Mouse (Mus musculus): ENCODE results near the gene Rad23a. TPM values are rescaled to one million over a fixed set of nuclear protein-coding genes. Genes with fewer than 3 reads are reported as not detected.

Rad23a gene
- polyA plus RNA-seq, 1 experiment, result 47.5 TPM

DNA sequence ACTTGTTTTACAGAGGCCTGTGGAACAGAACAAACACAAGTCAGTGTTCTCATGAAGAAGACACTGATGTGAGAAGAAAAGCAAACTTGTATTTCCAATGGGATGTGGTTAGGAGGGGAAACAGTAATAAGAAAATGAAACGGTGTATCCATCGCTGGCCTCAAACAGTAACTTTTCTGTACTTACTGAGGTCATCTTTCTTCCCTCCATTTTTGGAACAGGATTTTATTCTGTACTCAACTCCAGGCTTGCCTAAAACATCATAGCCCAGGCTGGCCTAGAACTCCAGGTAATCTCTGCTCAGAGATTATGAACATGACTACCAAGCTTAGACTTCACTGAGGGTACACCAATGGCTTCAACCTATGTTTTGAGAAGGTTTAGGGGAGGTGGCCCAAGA, 1.1 kb downstream of the Rad23a start:
- Histone ChIP-seq H3K36me3 (ENCODE audit: control insufficient read depth, insufficient read depth, low read length) (peaks cover 70% of the 10 kb centered on the region), H3K27ac (ENCODE audit: insufficient read depth, low read depth, low read length) (no peak overlapping the region), H3K4me3 (ENCODE audit: low read depth, low read length) (no peak overlapping the region), H3K27me3 (ENCODE audit: control insufficient read depth, insufficient read depth, low read length) (no peaks in the 10 kb centered on the region), H3K4me1 (ENCODE audit: control insufficient read depth, insufficient read depth, insufficient read length, low read length) (peaks cover 2% of the 10 kb centered on the region; the same call in 1 of the 2 replicates)
- 57% methylated on average over 2 of the region's 2 CpGs for WGBS
- no peak for TF ChIP-seq CTCF (IDR thresholded peaks at IDR 0.05; ENCODE audit: extremely low read depth, insufficient read length, insufficient replicate concordance, low read depth, low read length)
- TF ChIP-seq POLR2A (IDR thresholded peaks at IDR 0.05; ENCODE audit: low read depth, low read length), result no peak

DNA sequence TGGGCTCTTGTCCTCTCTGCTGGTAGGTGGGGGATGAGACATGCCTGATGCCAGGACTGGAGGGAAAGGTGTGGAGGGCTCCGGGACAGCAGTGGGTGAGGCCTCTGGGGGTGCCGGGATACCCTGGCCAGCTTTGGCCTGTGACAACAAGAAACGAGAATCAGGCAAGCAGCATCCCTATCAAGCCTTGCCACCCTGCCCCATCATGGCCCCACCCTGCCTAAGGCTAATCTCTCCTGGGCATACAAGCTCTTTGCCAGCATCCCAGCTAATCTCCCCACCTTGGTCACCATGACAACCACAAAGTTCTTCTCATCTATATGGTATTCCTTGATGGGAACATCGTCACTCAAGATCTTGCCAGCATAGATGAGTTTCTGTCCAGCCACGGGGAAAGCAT, 2.0 kb downstream of the Rad23a start:
- peaks cover 67% of the 10 kb centered on the region for H3K36me3 ChIP-seq (ENCODE audit: control insufficient read depth, insufficient read depth, low read length)
- no peak overlapping the region for H3K27ac ChIP-seq (ENCODE audit: insufficient read depth, low read depth, low read length)
- H3K4me1 ChIP-seq (ENCODE audit: control insufficient read depth, insufficient read depth, insufficient read length, low read length), result no peaks in the 10 kb centered on the region
- 82% methylated on average over 5 of the region's 5 CpGs for WGBS
- TF ChIP-seq POLR2A (IDR thresholded peaks at IDR 0.05; ENCODE audit: low read depth, low read length), result no peak
- TF ChIP-seq CTCF (IDR thresholded peaks at IDR 0.05; ENCODE audit: extremely low read depth, insufficient read length, insufficient replicate concordance, low read depth, low read length), result no peak
- H3K4me3 ChIP-seq (ENCODE audit: low read depth, low read length), result no peak overlapping the region
- no peaks in the 10 kb centered on the region for H3K27me3 ChIP-seq (ENCODE audit: control insufficient read depth, insufficient read depth, low read length)

DNA sequence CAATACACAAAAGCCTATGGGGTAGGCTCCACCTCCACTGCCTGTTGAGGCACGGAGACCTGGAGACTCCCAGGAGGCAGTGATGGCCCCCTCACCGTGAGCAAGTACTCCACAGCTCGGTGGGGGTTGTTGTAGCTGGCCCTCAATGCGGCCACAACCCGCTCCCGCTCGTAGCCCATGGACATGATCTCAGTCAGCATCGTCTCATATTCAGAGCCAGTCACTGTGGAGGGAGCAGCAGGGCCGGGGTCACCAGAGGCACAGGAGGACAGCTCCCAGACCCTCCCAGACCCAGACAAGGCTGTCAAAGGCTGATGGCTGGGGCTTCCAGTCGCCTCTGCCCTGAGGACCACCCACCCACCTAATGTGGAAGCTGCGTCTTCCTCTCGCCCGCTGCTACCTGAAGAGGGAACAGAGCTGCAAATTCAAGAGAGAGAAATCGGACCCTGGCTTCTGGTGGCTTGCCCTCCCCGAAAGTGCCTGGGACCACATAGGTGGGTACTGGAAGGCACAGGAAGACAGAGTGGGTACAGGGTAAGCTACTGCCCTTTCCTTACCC, 2.5 kb downstream of the Rad23a start:
- WGBS, result 92% methylated on average over 15 of the region's 15 CpGs

DNA sequence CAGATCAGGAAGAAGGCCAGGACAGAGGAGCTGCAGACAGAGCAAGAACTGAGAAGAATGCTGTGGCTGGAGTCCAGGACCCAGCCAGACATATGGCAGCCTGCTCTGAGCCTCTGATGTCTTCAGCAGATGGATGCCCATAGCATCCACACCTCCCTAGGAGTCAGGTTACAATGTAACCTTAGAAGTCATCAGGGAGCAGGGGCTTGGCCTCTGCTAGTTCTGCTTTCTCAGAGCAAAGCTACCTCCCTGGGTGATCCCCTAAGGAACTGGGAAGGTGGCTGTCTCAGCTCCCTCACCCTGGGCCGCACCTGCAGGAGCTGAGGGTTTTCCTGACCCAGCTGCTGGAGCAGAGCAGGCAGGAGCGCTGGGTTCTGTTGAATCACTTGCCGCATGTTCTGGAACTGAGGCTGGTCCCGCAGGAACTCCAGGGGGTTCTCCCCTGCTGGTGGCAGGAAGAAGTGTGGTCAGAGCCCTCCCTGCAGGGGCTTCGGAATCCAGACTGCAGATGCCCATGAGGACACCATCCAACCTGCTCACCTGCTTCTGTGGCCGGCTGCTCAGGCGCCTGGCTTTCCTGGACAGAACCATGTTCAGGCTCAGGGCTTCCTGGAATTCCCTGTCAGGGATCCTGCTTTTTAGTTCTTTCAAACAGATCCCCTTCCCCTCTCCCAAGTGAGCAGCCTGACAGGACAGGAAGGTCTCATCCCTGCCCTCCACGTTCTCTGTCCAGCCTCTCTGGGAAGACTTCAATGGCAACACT, 3.1 kb downstream of the Rad23a start:
- Histone ChIP-seq H3K27ac (ENCODE audit: insufficient read depth, low read depth, low read length) (no peak overlapping the region), H3K4me3 (ENCODE audit: low read depth, low read length) (no peak overlapping the region), H3K36me3 (ENCODE audit: control insufficient read depth, insufficient read depth, low read length) (peaks cover 56% of the 10 kb centered on the region), H3K4me1 (ENCODE audit: control insufficient read depth, insufficient read depth, insufficient read length, low read length) (no peaks in the 10 kb centered on the region; the same call in 1 of the 2 replicates), H3K27me3 (ENCODE audit: control insufficient read depth, insufficient read depth, low read length) (no peaks in the 10 kb centered on the region)
- 78% methylated on average over 8 of the region's 8 CpGs for WGBS
- TF ChIP-seq POLR2A (IDR thresholded peaks at IDR 0.05; ENCODE audit: low read depth, low read length) (no peak), CTCF (IDR thresholded peaks at IDR 0.05; ENCODE audit: extremely low read depth, insufficient read length, insufficient replicate concordance, low read depth, low read length) (no peak)

More for the DNA sequence above, 2.5 kb downstream of the Rad23a start:
- H3K4me1 ChIP-seq (ENCODE audit: control insufficient read depth, insufficient read depth, insufficient read length, low read length), result no peaks in the 10 kb centered on the region; the same call in 1 of the 2 replicates
- peaks cover 62% of the 10 kb centered on the region for H3K36me3 ChIP-seq (ENCODE audit: control insufficient read depth, insufficient read depth, low read length)
- H3K27me3 ChIP-seq (ENCODE audit: control insufficient read depth, insufficient read depth, low read length), result no peaks in the 10 kb centered on the region
- H3K4me3 ChIP-seq (ENCODE audit: low read depth, low read length), result no peak overlapping the region
- H3K27ac ChIP-seq (ENCODE audit: insufficient read depth, low read depth, low read length), result no peak overlapping the region
- TF ChIP-seq CTCF (IDR thresholded peaks at IDR 0.05; ENCODE audit: extremely low read depth, insufficient read length, insufficient replicate concordance, low read depth, low read length) (no peak), POLR2A (IDR thresholded peaks at IDR 0.05; ENCODE audit: low read depth, low read length) (no peak)

DNA sequence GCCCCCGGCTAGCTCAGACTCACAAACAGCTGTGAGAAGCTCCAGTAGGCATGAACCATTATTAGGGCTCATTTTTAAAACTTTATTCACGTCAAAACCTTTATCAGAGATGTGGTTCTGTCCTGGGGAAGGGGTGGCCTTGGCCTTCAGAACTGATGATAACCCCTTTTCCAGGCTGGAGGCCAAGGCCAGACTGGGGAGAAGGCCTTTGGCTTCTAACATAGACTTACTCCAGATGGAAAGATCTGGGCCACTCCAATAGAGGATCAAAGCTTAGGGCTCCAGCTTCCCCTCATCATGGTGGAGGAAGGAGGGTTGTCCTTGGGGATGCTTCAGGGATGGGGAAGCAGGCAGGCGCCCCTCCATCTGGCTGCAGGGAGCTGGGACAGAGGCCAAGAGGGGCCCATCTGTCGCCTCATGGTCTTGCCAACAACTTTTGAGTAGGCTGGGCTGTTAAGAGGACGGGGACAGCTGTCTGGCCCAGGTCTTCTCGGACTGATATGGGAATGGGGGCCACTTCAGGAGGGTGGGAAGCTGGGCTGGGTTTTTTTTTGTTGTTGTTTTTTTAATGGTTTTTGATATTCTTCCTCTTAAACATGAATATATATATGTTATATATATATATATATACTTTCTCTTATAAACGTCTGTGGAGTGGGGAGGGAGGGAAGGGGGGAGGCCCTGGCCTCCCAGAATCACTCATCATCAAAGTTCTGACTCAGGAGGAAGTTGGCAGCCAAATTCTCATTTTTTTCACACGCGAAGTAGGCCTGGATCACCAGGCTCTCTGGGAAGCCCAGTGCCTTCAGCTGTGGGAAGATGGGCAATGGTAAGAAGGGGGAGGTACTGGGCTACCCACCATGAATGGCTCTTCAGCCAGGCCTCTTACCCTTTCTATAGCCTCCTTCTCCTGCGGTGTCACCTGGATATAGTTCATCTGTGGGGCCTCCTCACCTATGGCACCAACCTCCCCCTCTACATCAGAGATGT, 5.3 kb downstream of the Rad23a start:
- H3K27ac ChIP-seq (ENCODE audit: insufficient read depth, low read depth, low read length), result no peak overlapping the region
- H3K4me1 ChIP-seq (ENCODE audit: control insufficient read depth, insufficient read depth, insufficient read length, low read length), result peaks cover 3% of the 10 kb centered on the region; the same call in 1 of the 2 replicates
- peaks cover 43% of the 10 kb centered on the region for H3K36me3 ChIP-seq (ENCODE audit: control insufficient read depth, insufficient read depth, low read length)
- no peaks in the 10 kb centered on the region for H3K27me3 ChIP-seq (ENCODE audit: control insufficient read depth, insufficient read depth, low read length)
- TF ChIP-seq CTCF (IDR thresholded peaks at IDR 0.05; ENCODE audit: extremely low read depth, insufficient read length, insufficient replicate concordance, low read depth, low read length) (no peak), POLR2A (IDR thresholded peaks at IDR 0.05; ENCODE audit: low read depth, low read length) (no peak)
- no peak overlapping the region for H3K4me3 ChIP-seq (ENCODE audit: low read depth, low read length)
- 50% methylated on average over 10 of the region's 10 CpGs for WGBS

DNA sequence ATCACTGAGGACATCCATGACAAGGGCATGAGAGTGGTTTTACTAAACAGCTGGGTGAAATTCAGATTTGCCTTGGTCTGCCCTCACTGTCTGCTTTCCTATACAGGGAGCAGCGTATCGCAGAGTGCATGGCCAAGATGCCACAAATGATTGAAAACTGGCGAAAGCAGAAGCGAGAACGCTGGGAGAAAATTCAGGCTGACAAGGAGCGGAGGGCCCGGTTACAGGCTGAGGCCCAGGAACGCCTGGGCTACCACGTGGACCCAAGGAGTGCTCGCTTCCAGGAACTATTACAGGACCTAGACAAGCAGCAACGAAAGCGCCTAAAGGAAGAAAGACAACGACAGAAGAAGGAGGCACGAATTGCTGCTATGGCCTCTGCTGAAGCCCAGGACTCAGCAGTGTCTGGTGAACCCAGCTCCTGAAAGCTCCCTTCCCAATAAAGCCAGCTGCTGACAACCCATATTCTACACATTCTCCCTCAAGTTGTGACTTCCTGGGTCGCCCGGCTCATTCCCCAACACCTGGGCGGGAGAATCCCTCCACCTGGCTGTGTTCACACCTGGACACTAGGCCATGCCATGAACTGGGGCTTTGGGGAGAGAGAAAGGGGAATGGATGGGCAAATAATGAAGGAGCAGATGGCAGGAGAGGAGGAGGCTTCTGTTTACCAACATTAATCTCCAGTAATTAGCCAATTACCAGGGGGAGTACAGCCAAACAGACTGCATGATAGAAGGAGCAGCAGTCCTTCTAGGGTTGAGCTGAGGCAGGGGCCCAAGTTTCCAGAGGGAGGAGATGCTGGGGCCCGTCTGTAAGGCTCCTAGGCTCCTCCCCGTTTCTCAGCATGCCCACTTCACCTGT, 6.2 kb downstream of the Rad23a start:
- Histone ChIP-seq H3K27ac (ENCODE audit: insufficient read depth, low read depth, low read length) (no peak overlapping the region), H3K36me3 (ENCODE audit: control insufficient read depth, insufficient read depth, low read length) (peaks cover 43% of the 10 kb centered on the region), H3K27me3 (ENCODE audit: control insufficient read depth, insufficient read depth, low read length) (no peaks in the 10 kb centered on the region), H3K4me3 (ENCODE audit: low read depth, low read length) (no peak overlapping the region), H3K4me1 (ENCODE audit: control insufficient read depth, insufficient read depth, insufficient read length, low read length) (peaks cover 3% of the 10 kb centered on the region; the same call in 1 of the 2 replicates)
- TF ChIP-seq CTCF (IDR thresholded peaks at IDR 0.05; ENCODE audit: extremely low read depth, insufficient read length, insufficient replicate concordance, low read depth, low read length) (no peak), POLR2A (IDR thresholded peaks at IDR 0.05; ENCODE audit: low read depth, low read length) (no peak)
- 83% methylated on average over 19 of the region's 19 CpGs for WGBS
